Mouse (Mus musculus): ENCODE measurements around the gene Phlda3. TPM values are rescaled to one million over a fixed set of nuclear protein-coding genes. Genes with fewer than 3 reads are reported as not detected.
A peak's percentile ranks its signal among the peaks of the same experiment; 100 is the strongest.

Gene Phlda3
- total RNA-seq, 2 experiments from 2014 or later, result 18.2 to 20.0 TPM

- intact Hi-C loops (cut with DNase I), result no loop called here
- no peak for TF ChIP-seq CTCF (IDR thresholded peaks at IDR 0.05)
- no peak overlapping the region for H3K27ac ChIP-seq
- no peak overlapping the region for H3K4me3 ChIP-seq
- DNase-seq (ENCODE audit: extremely low spot score in 1 of 2, low spot score in 2 of 2), result no peak
These were observed 32.6 kb downstream of the Phlda3 start for GRCm38 (mm10) chr1:135798492-135798891.

- intact Hi-C loops (cut with DNase I), result no loop called here
- no peak for DNase-seq (ENCODE audit: extremely low spot score in 1 of 2, low spot score in 2 of 2)
- Histone ChIP-seq H3K4me3 (no peak overlapping the region), H3K27ac (no peak overlapping the region)
- TF ChIP-seq CTCF (IDR thresholded peaks at IDR 0.05), result no peak
These were observed 33.2 kb downstream of the Phlda3 start for GRCm38 (mm10) chr1:135799109-135799627.

GRCm38 (mm10) chr1:135800192-135800950 lies 34.5 kb downstream of the Phlda3 start:
- intact Hi-C loops (cut with DNase I), result no loop called here
- TF ChIP-seq CTCF (IDR thresholded peaks at IDR 0.05), result no peak
- Histone ChIP-seq H3K27ac (no peak overlapping the region), H3K4me3 (no peak overlapping the region)
- no peak for DNase-seq (ENCODE audit: extremely low spot score in 1 of 2, low spot score in 2 of 2)

- no peak overlapping the region for H3K4me3 ChIP-seq
- TF ChIP-seq CTCF (IDR thresholded peaks at IDR 0.05), result no peak
- DNase-seq (ENCODE audit: extremely low spot score in 1 of 2, low spot score in 2 of 2), result no peak
- intact Hi-C loops (cut with DNase I), result no loop called here
- no peak overlapping the region for H3K27ac ChIP-seq
These were observed 41.6 kb downstream of the Phlda3 start for GRCm38 (mm10) chr1:135807546-135807945.

- intact Hi-C loops (cut with DNase I), result no loop called here
- no peak for DNase-seq (ENCODE audit: extremely low spot score in 1 of 2, low spot score in 2 of 2)
- TF ChIP-seq CTCF (IDR thresholded peaks at IDR 0.05), result no peak
- H3K27ac ChIP-seq, result no peak overlapping the region
- H3K4me3 ChIP-seq, result no peak overlapping the region
These were observed 44.3 kb downstream of the Phlda3 start for GRCm38 (mm10) chr1:135810180-135810579.

GRCm38 (mm10) chr1:135811016-135811646 lies 45.2 kb downstream of the Phlda3 start:
- H3K4me3 ChIP-seq, result no peak overlapping the region
- peak; percentile 100 for TF ChIP-seq CTCF (IDR thresholded peaks at IDR 0.05)
- peak; percentile 75 to 85 for DNase-seq (ENCODE audit: extremely low spot score in 1 of 2, low spot score in 2 of 2)
- no peak overlapping the region for H3K27ac ChIP-seq
- intact Hi-C loops (cut with DNase I), result loop anchor here (1.0 kb wide), 1 partner anchor 18 kb away; no protein-coding TSS in a partner anchor

GRCm38 (mm10) chr1:135812205-135812604 lies 46.3 kb downstream of the Phlda3 start:
- intact Hi-C loops (cut with DNase I), result no loop called here
- no peak for TF ChIP-seq CTCF (IDR thresholded peaks at IDR 0.05)
- DNase-seq (ENCODE audit: extremely low spot score in 1 of 2, low spot score in 2 of 2), result no peak
- Histone ChIP-seq H3K4me3 (no peak overlapping the region), H3K27ac (no peak overlapping the region)

GRCm38 (mm10) chr1:135812618-135813017 lies 46.7 kb downstream of the Phlda3 start:
- Histone ChIP-seq H3K4me3 (no peak overlapping the region), H3K27ac (no peak overlapping the region)
- TF ChIP-seq CTCF (IDR thresholded peaks at IDR 0.05), result no peak
- no peak for DNase-seq (ENCODE audit: extremely low spot score in 1 of 2, low spot score in 2 of 2)
- intact Hi-C loops (cut with DNase I), result no loop called here

GRCm38 (mm10) chr1:135813071-135813470 lies 47.2 kb downstream of the Phlda3 start:
- intact Hi-C loops (cut with DNase I), result no loop called here
- Histone ChIP-seq H3K4me3 (no peak overlapping the region), H3K27ac (no peak overlapping the region)
- DNase-seq (ENCODE audit: extremely low spot score in 1 of 2, low spot score in 2 of 2), result no peak
- no peak for TF ChIP-seq CTCF (IDR thresholded peaks at IDR 0.05)

GRCm38 (mm10) chr1:135813687-135814395 lies 47.9 kb downstream of the Phlda3 start:
- intact Hi-C loops (cut with DNase I), result no loop called here
- DNase-seq (ENCODE audit: extremely low spot score in 1 of 2, low spot score in 2 of 2), result no peak
- Histone ChIP-seq H3K27ac (no peak overlapping the region), H3K4me3 (no peak overlapping the region)
- no peak for TF ChIP-seq CTCF (IDR thresholded peaks at IDR 0.05)

GRCm38 (mm10) chr1:135814531-135814930 lies 48.6 kb downstream of the Phlda3 start:
- H3K4me3 ChIP-seq, result no peak overlapping the region
- no peak for TF ChIP-seq CTCF (IDR thresholded peaks at IDR 0.05)
- no peak overlapping the region for H3K27ac ChIP-seq
- intact Hi-C loops (cut with DNase I), result no loop called here
- DNase-seq (ENCODE audit: extremely low spot score in 1 of 2, low spot score in 2 of 2), result no peak

GRCm38 (mm10) chr1:135817595-135817994 lies 51.7 kb downstream of the Phlda3 start:
- TF ChIP-seq CTCF (IDR thresholded peaks at IDR 0.05), result no peak

More at GRCm38 (mm10) chr1:135817595-135817994, 51.7 kb downstream of the Phlda3 start:
- no peak overlapping the region for H3K27ac ChIP-seq
- H3K4me3 ChIP-seq, result no peak overlapping the region
- no peak for DNase-seq (ENCODE audit: extremely low spot score in 1 of 2, low spot score in 2 of 2)
- intact Hi-C loops (cut with DNase I), result no loop called here

Measured in left cerebral cortex, adult 2 months (tissue).